Mouse (Mus musculus) gastrocnemius, postnatal 4 days (tissue): ENCODE data around the gene Cer1. TPM values are rescaled to one million over a fixed set of nuclear protein-coding genes. Genes with fewer than 3 reads are reported as not detected.

Experiments
- DNase-seq, 2 experiments: peaks; one replicate each; pipeline ENCODE4 v3.0.0; 2021 to 2022; ENCODE audit warnings: low spot score in 2 of 2, mixed read lengths in 2 of 2
- total RNA-seq, 2 experiments: library from RNA; stranded (reverse); gene quantifications; 2 replicates each; pipeline ENCODE4 v1.2.3; 2021

The Cer1 gene
- total RNA-seq, 2 experiments from 2014 or later: 0.16 to 0.32 TPM

- no peak for DNase-seq
These were observed 9.4 kb downstream of the Cer1 start for GRCm38 (mm10) chr4:82875532-82875931.

DNA sequence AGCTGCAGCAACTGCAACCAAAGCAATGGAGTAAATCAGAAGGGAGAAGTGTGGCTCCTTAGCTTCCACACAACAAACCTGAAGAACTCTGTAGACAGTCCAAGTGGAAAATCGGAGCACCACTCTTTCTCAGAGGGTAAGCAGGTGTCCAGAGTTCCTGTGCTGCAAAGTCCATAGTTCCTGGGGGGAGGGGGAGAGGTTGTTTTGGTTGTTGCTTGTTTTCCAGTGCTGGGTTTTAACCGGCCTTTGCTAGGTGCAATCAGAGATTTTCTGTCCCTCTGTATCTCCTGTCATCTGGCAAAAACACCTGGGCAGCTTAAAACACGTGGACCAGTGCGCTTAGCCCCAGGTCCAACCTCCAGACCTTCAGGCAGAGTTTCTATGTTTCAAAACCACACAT, 10.2 kb downstream of the Cer1 start:
- DNase-seq: no peak

- no peak for DNase-seq
These were observed 12.4 kb downstream of the Cer1 start for GRCm38 (mm10) chr4:82872548-82872947.

GRCm38 (mm10) chr4:82872121-82872520, 12.8 kb downstream of the Cer1 start:
- no peak for DNase-seq

DNA sequence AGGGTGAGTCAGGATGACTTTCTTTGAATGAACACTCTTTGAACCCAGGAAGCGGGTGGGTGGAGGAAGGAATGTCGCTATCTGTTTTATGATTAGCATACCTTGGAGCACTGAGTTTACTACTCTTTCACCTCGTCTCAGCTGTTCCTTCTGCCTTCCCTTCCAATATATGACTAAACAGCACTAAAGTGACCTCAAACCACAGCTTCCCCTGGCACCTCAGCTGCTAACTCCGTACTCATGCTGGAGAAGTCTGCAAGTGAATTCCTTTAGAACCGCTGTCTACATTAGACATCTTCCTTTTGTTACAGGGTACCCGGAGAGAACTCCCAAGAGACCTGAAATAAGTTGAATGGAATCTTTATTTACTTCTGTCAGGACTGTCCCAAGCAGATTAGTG, 14.0 kb downstream of the Cer1 start:
- no peak for DNase-seq

DNA sequence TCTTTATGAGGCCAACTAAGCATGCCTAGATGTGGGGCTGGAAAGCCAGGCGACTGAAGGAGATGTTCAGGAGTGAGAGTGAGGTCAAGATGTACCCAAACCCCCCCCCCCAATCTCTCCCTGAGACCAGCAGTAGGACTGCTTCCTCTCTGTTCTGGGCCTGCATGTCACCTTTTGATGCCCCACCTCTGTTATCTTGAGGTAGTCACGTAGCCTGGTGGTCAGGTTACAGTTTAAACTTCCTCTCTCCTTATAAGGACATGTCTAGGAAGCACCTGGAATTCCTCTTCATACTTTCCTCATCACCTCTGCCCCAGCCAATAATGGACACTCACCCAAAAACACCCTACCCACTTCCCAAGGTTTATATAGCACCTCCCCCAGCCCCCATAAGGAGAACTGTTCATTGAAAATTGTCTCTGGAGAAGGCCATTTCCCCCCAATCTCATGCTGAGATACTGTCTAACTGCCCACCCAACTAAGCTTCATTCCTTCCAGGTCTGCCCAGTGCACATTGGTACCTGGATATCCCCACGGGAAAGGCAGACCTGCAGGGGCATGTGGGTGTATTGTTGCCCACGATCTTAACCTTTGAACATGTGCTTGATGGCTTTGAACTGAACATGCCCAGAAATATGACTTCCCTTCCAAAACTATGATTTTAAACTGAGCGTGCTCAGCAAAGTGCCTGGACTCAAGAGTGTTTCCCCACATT, 17.1 kb downstream of the Cer1 start:
- no peak for DNase-seq

- DNase-seq: no peak
These were observed 17.8 kb downstream of the Cer1 start for GRCm38 (mm10) chr4:82867111-82867510.

- DNase-seq: no peak
These were observed 19.8 kb downstream of the Cer1 start for GRCm38 (mm10) chr4:82864974-82865699.

DNA sequence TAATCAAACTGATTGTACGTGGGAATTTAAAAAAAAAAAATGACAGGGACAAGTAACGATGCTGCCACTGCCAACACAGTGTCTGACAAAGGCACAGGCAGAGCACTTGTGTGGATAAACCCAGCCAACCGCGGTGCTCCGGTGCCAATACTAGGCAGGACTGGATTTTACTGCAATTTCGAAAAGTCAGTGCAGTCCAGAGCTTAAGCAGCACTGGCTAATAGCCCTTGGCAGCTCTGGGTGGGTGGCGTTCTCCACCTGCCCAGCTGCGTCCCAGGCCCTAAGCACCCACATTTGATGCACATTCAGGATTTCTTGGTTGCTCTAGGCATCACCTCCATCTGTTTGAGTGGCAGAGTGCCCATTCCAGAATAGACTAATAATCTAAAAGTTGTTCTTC, 21.6 kb downstream of the Cer1 start:
- no peak for DNase-seq

- no peak for DNase-seq
These were observed 23.5 kb downstream of the Cer1 start for GRCm38 (mm10) chr4:82861451-82861850.

DNA sequence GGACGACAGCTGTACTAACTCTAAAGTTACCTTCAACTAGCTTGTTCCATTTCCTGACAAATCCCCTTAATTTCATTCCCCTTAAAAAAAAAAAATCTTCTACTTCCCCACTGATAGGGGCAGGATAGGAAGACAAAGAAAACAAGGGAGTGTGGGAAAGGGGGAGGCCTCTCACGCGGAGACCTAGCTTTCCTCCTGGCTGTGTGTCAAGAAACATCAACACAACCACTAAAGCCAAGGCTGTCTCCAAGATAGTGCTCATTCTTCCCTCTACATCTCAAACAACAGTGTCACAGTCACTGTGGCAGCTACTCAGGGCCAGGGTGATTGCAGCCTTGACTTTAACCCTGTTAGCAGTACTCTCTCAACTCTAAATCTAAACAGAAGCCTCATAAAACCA, 24.4 kb downstream of the Cer1 start:
- no peak for DNase-seq

DNA sequence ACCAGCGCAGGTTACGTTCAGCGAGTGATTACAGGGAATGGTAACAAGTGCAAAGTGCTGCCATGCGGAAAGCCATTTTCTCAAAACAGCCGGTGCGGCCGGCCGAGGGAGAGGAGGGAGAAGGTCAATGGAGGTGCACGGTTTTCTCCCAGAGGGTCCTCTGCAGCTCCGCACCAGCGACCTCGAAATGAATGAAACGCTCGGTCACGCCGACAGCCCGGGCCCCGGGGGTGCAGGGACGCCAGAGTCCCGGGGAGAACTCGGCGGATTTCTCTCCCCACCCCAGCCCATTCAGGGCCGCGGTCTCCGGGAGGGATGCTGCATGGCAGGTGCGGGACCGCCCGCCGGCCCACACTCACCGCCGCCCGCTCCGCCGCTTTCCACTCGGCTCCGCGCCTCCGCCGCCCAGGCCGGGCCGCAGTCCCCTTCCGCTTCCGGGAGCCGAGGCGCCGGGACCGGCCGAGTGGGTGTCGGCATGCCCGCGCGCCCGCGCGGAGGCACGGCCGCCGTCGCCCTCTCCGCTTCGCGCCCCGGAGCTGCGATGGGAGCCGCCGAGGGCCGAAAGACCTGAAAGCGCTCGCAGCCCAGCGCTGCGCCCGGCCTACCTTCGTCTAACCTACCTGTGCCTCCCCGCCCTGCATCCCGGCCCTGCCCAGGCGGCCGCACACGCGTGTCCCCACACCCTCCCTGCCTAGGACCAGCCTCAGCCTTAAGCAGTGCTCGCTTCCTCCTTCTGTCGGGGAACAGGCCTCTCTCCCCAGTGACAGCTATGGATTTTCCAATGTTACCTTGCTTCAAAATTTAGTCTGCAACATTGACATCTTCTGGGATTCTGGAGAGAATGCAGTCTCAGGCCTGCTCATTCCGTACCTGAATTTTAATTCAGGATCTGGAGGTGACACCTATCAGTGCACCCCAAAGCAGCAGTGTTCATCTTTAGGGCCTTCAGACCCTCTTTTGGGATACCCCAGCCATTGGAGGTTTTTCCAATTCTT, 25.5 kb downstream of the Cer1 start, which contains the start of gene Zdhhc21:
Gene Zdhhc21 (minus strand): TSS at position 828 of the 995 bp plus-strand sequence.
- peak; percentile 57 to 81 for DNase-seq

GRCm38 (mm10) chr4:82858431-82859010, 26.4 kb downstream of the Cer1 start:
- DNase-seq: no peak

- DNase-seq: no peak
These were observed 28.0 kb downstream of the Cer1 start for GRCm38 (mm10) chr4:82856986-82857385.

- no peak for DNase-seq
These were observed 31.1 kb downstream of the Cer1 start for GRCm38 (mm10) chr4:82853809-82854208.

DNA sequence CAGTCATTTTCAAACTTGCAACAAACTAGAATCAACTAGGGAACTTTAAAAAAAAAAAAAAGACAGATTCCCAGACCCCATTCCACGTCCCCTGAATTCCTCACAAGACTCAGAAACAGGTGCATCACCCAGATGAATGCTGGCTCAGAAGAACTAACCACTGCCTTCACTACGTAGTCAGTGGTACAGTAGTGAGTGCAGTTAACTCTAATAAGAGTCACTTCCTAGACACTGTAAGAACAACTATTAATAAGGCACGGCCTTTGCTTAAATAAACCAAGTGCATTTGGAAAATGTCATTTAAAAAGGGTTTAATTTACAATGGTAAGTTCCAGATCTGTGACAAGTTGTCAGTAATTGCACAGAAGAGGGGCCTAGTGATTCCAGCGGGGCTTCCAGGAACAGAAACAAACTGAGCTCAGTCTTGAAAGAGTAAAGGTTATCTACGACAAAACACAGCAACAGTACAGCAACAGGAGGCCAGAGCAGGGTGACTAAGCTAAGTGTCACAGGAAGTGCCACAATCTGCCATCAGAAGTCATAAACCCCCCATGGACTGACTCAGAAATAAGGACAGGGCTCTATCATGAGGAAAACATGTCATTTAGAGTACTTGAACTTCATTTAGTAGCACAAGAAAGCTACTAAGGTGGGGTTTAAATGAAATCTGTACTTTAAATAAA, 36.3 kb downstream of the Cer1 start:
- no peak for DNase-seq

DNA sequence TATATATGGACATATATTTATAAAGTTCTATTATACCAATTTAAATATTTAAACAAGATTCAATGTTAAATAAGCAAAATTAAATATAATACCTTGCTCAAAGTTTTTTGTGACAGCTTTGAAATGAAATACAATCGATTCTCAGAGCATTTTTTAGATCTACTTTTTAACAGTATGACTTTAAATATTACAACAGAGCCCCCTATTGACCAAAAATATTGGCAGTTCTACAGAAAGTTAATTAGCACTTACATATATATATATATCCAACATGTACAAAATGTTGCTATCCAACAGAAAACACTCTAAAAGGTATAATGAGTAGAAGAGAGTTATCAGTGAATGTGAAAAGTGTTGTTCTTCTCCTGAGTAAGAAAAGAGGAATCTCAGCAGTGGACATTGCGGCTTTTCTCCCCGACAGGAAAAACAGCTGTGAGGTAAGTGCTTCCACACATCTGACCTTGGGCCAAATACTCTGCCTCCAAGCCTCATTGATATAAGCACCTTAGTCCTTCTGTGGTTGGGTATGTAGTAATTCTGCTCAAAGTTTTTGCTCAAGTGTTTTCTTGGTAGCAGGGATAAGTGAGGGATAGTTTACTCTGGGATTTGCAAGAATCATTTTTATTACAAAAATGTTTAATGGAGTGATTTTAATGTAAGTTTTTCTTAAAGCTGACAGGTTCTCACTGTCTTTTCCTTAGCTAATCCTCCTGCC, 47.3 kb downstream of the Cer1 start:
- DNase-seq: no peak
